Comparison of ENCODE assay signal across 24 mouse cellular contexts in genomic region chr7:134696126-134696979, GRCm38 (mm10). TPM values are rescaled to one million over a fixed set of nuclear protein-coding genes. Genes with fewer than 3 reads are reported as not detected.
DNase-seq lines count a peak whose midpoint lies in the region; ATAC-seq and TF ChIP-seq lines count a peak whose summit lies in the region.
"Had no signal": no experiment of that assay in that cellular context is flagged by ENCODE, and none has a peak within 500 bp of the region (broad histone marks: within the 10 kb centered on the region; RNA-seq: fewer than 3 reads in every experiment).

No protein-coding gene starts in this region.

- H3K4me3 ChIP-seq in ES-Bruce4 (ENCODE audit: low read depth, low read length): no peak overlapping the region
- no peak overlapping the region for H3K4me3 ChIP-seq in ES-E14 (ENCODE audit: insufficient read depth in 1 of 2, low read depth in 1 of 2, low read length in 2 of 2, poor library complexity in 1 of 2, severe bottlenecking in 1 of 2)
- H3K4me3 ChIP-seq in embryonic facial prominence, embryonic 12.5 days: no peak overlapping the region
- no peak overlapping the region for H3K4me3 ChIP-seq in macrophage (ENCODE audit: inconsistent target)
- H3K4me3 ChIP-seq in hindbrain, postnatal 0 days (ENCODE audit: low read length): no peak overlapping the region
- H3K4me3 ChIP-seq: forebrain, embryonic 10.5 days; hindbrain, embryonic 10.5 days; limb, embryonic 12.5 days; midbrain, embryonic 15.5 days; myocyte; neural tube, embryonic 13.5 days had no signal

- H3K27ac ChIP-seq in ES-Bruce4 (ENCODE audit: insufficient read depth, low read length): peak overlapping the region; percentile 76
- H3K27ac ChIP-seq in ES-E14 (ENCODE audit: insufficient read depth, low read depth, low read length, poor library complexity, severe bottlenecking): peak overlapping the region; percentile 5; the same call in 1 of the 2 replicates
- 0 out of 2 replicates have a peak overlapping the region, but pooled peaks have one; percentile 36 for H3K27ac ChIP-seq in embryonic facial prominence, embryonic 12.5 days
- H3K27ac ChIP-seq in macrophage: peak overlapping the region; percentile 73
- no peak overlapping the region for H3K27ac ChIP-seq in hindbrain, postnatal 0 days
- H3K27ac ChIP-seq: forebrain, embryonic 10.5 days; limb, embryonic 12.5 days; midbrain, embryonic 15.5 days; neural tube, embryonic 13.5 days had no signal

- no peak for TF ChIP-seq CTCF in ES-Bruce4 (IDR thresholded peaks at IDR 0.05; ENCODE audit: low read depth, low read length)
- TF ChIP-seq CTCF in hindbrain, postnatal 0 days (IDR thresholded peaks at IDR 0.05; ENCODE audit: low read depth): no peak

- no peak overlapping the region for H3K4me2 ChIP-seq in embryonic facial prominence, embryonic 12.5 days (replicated peaks)
- H3K4me2 ChIP-seq in hindbrain, postnatal 0 days (ENCODE audit: low read depth, low read length): no peak overlapping the region
- H3K4me2 ChIP-seq: limb, embryonic 12.5 days; midbrain, embryonic 15.5 days; neural tube, embryonic 13.5 days had no signal

- intact Hi-C loops in left cerebral cortex, postnatal 10 days (cut with DNase I): no loop called here

- H3K27me3 ChIP-seq in ES-Bruce4 (ENCODE audit: control insufficient read depth, insufficient read depth, low read length, poor library complexity, severe bottlenecking): no peaks in the 10 kb centered on the region
- H3K27me3 ChIP-seq in embryonic facial prominence, embryonic 12.5 days: no peaks in the 10 kb centered on the region
- H3K27me3 ChIP-seq in hindbrain, postnatal 0 days (ENCODE audit: insufficient read depth, low read length): no peaks in the 10 kb centered on the region
- H3K27me3 ChIP-seq: limb, embryonic 12.5 days; megakaryocyte, embryonic 14.5 days; midbrain, embryonic 15.5 days; neural tube, embryonic 13.5 days had no signal

- H3K4me1 ChIP-seq in ES-Bruce4 (ENCODE audit: control insufficient read depth, insufficient read depth, low read length) (peaks cover 23% of the 10 kb centered on the region), ES-E14 (ENCODE audit: control insufficient read depth in 2 of 2, insufficient read depth in 2 of 2, low read length in 2 of 2, poor library complexity in 1 of 2) (peaks cover 13 to 40% of the 10 kb centered on the region in 2 experiments; a peak in 3 of 4 replicates)
- peaks cover 14% of the 10 kb centered on the region; the same call in 1 of the 2 replicates for H3K4me1 ChIP-seq in embryonic facial prominence, embryonic 12.5 days
- peaks cover 4% of the 10 kb centered on the region for H3K4me1 ChIP-seq in hindbrain, postnatal 0 days (ENCODE audit: insufficient read depth, low read length)
- H3K4me1 ChIP-seq: midbrain, embryonic 15.5 days had no signal

- H3K36me3 ChIP-seq in ES-Bruce4 (ENCODE audit: control insufficient read depth, insufficient read depth, low read length, poor library complexity, severe bottlenecking) (no peaks in the 10 kb centered on the region), ES-E14 (ENCODE audit: control insufficient read depth, insufficient read depth, low read length, poor library complexity, severe bottlenecking) (no peaks in the 10 kb centered on the region), macrophage (ENCODE audit: inconsistent target) (no peaks in the 10 kb centered on the region)
- H3K36me3 ChIP-seq in embryonic facial prominence, embryonic 12.5 days: no peaks in the 10 kb centered on the region
- H3K36me3 ChIP-seq in hindbrain, postnatal 0 days (ENCODE audit: insufficient read depth, low read length): no peaks in the 10 kb centered on the region
- H3K36me3 ChIP-seq: forebrain, embryonic 10.5 days; hindbrain, embryonic 10.5 days; midbrain, embryonic 15.5 days; neural tube, embryonic 13.5 days had no signal

- no peak for TF ChIP-seq POLR2A in ES-Bruce4 (IDR thresholded peaks at IDR 0.05; ENCODE audit: insufficient read depth, low read length)

- in situ Hi-C loops in ES-E14 (cut with MboI; ENCODE audit: low sequenced_read_pairs in 2 of 2, unreplicated experiment in 2 of 2): no loop called here

- 75% methylated on average over 10 of the region's 10 CpGs for WGBS in embryonic facial prominence, embryonic 12.5 days
- WGBS in macrophage (ENCODE audit: missing documents): 67% methylated on average over 10 of the region's 10 CpGs
- 86% methylated on average over 10 of the region's 10 CpGs for WGBS in hindbrain, postnatal 0 days

- DNase-seq in ES-E14 (ENCODE audit: low read depth, low spot score): no peak
- no peak for DNase-seq in left cerebral cortex, postnatal 10 days (ENCODE audit: extremely low spot score in 1 of 2, low spot score in 2 of 2)
- DNase-seq in c-Kit-positive CD71-positive TER-119-positive erythroid progenitor cells, embryonic 14.5 days (ENCODE audit: low spot score): no peak
- no peak for DNase-seq in adrenal gland, postnatal 36 days
- DNase-seq in hindbrain, postnatal 0 days (ENCODE audit: low spot score): no peak
- DNase-seq: adrenal gland, adult 8-10 months; cerebellum, adult 8-10 months; cerebellum, postnatal 36 days; forebrain, postnatal 0 days; gastrocnemius, postnatal 14 days; kidney, adult 2 months; kidney, postnatal 14 days; lung, adult 18-20 months; lung, postnatal 10 days had no signal

- H3K9ac ChIP-seq in ES-Bruce4 (ENCODE audit: low read depth, poor library complexity, severe bottlenecking) (no peak overlapping the region), ES-E14 (ENCODE audit: insufficient read depth, low read depth, low read length, poor library complexity, severe bottlenecking) (no peak overlapping the region)
- H3K9ac ChIP-seq in embryonic facial prominence, embryonic 12.5 days: no peak overlapping the region
- no peak overlapping the region for H3K9ac ChIP-seq in hindbrain, postnatal 0 days (replicated peaks; ENCODE audit: low read length)
- H3K9ac ChIP-seq: forebrain, postnatal 0 days; limb, embryonic 12.5 days; midbrain, embryonic 15.5 days; neural tube, embryonic 13.5 days had no signal

- TF ChIP-seq EP300 in ES-Bruce4 (IDR thresholded peaks at IDR 0.05; ENCODE audit: insufficient read depth, low read depth, low read length): peak; percentile 88

- H3K9me3 ChIP-seq in ES-Bruce4 (replicated peaks; ENCODE audit: control insufficient read depth, insufficient read depth, low read length, poor library complexity, severe bottlenecking) (no peaks in the 10 kb centered on the region), ES-E14 (ENCODE audit: control insufficient read depth, insufficient read depth, low read depth, low read length) (no peaks in the 10 kb centered on the region)
- H3K9me3 ChIP-seq in embryonic facial prominence, embryonic 12.5 days: no peaks in the 10 kb centered on the region
- no peaks in the 10 kb centered on the region for H3K9me3 ChIP-seq in hindbrain, postnatal 0 days (ENCODE audit: low read length)
- H3K9me3 ChIP-seq: forebrain, embryonic 10.5 days; hindbrain, embryonic 10.5 days; limb, embryonic 12.5 days; midbrain, embryonic 15.5 days; neural tube, embryonic 13.5 days had no signal

- ATAC-seq in embryonic facial prominence, embryonic 12.5 days (ENCODE audit: insufficient number of reproducible peaks, insufficient read depth, low FRiP score, low TSS enrichment): no peak
- ATAC-seq in hindbrain, postnatal 0 days: no peak
- ATAC-seq: forebrain, postnatal 0 days; midbrain, embryonic 15.5 days had no signal

- peaks cover 71% of the 10 kb centered on the region for H3K79me2 ChIP-seq in macrophage (ENCODE audit: inconsistent target)

TF ChIP-seq in ES-E14, 5 proteins besides CTCF, POLR2A, EP300 and RAD21:
- TF ChIP-seq MAFK (IDR thresholded peaks at IDR 0.05; ENCODE audit: insufficient read depth, low read depth, low read length): no peak
- TF ChIP-seq ZNF384 (IDR thresholded peaks at IDR 0.05; ENCODE audit: low read depth, low read length): no peak
- no peak for TF ChIP-seq ZC3H11A (IDR thresholded peaks at IDR 0.05; ENCODE audit: borderline replicate concordance, low read depth, low read length)
- no peak for TF ChIP-seq HCFC1 (IDR thresholded peaks at IDR 0.05; ENCODE audit: borderline replicate concordance, insufficient read depth, low read length)
- no peak for TF ChIP-seq CHD2 (IDR thresholded peaks at IDR 0.05; ENCODE audit: low read depth, low read length)

RNA-seq across cellular contexts. Expression of gene Dock1, which starts 25.9 kb away (rescaled TPM):
- polyA plus RNA-seq in ES-Bruce4 (2011; ENCODE audit: insufficient read depth, insufficient read length, low read depth, missing spikeins) (51.2 and 54.8 TPM in 2 replicates), macrophage (2018) (15.0 to 24.6 TPM (median 23.4 TPM) in 3 replicates)
- total RNA-seq in ES-E14 (2012; rRNA removed): 24.3 and 37.4 TPM in 2 replicates
- 50.5 and 53.1 TPM in 2 replicates for polyA plus RNA-seq in embryonic facial prominence, embryonic 12.5 days (2016; fragmentation: Nextera tagmentation; extraction: Ambion mirVana)
- total RNA-seq in macrophage (2018; cell fraction: chromatin; rRNA removed): 100 to 1,000 TPM; 158 to 476 (median 255) TPM
- 10 to 100 TPM; 14.5 to 38.4 (median 28.0) TPM for total RNA-seq in macrophage (2018; cell fraction: cytosol; rRNA removed)
- 100 to 1,000 TPM in 10 of 26 experiments, 10 to 100 TPM in 16; 30.8 to 247 (median 82.1) TPM for total RNA-seq in macrophage (2018; cell fraction: nucleus; rRNA removed)
- 10 to 100 TPM; 19.4 to 20.8 TPM for total RNA-seq in left cerebral cortex, postnatal 10 days (2021)
- total RNA-seq in adrenal gland, postnatal 36 days (2021): 100 to 1,000 TPM; 148 to 181 TPM
- 14.2 and 15.2 TPM in 2 replicates for total RNA-seq in hindbrain, postnatal 0 days (2014; rRNA removed)
- polyA plus RNA-seq in hindbrain, postnatal 0 days (2015; fragmentation: Nextera tagmentation; extraction: Ambion mirVana): 8.0 and 9.0 TPM in 2 replicates
